Mouse (Mus musculus) midbrain, embryonic 14.5 days (tissue): ENCODE data around the gene Stx5a. TPM values are rescaled to one million over a fixed set of nuclear protein-coding genes. Genes with fewer than 3 reads are reported as not detected.

Experiments
- ATAC-seq: fragments of 200-750 bp; cut with Nextera tagmentation; 2 replicates; pipeline ENCODE4 v1.8.0; 2017; ENCODE audit warnings: moderate number of reproducible peaks, moderate library complexity; ENCODE audit not compliant: low FRiP score, low TSS enrichment
- DNase-seq: peaks from one replicate; pipeline ENCODE4 v3.0.0-alpha.2; 2015
- H3K27ac ChIP-seq: fragments of 300-500 bp; sonication (generic); replicated peaks from 2 replicates; pipeline ENCODE4 v1.5.1; 2014; ENCODE audit warnings: mild to moderate bottlenecking, low read depth, low read length, moderate library complexity
- H3K27me3 ChIP-seq: fragments of 300-500 bp; sonication (generic); 2 replicates; pipeline ENCODE4 v1.6.1; 2014; ENCODE audit warnings: low read length, control low read depth, mixed read lengths; ENCODE audit not compliant: control insufficient read depth, insufficient read depth
- H3K36me3 ChIP-seq: fragments of 300-500 bp; sonication (generic); 2 replicates; pipeline ENCODE4 v1.6.1; 2014; ENCODE audit warnings: low read length, control low read depth; ENCODE audit not compliant: control insufficient read depth, insufficient read depth
- H3K4me1 ChIP-seq: fragments of 300-500 bp; sonication (generic); 2 replicates; pipeline ENCODE4 v1.6.1; 2014; ENCODE audit warnings: mild to moderate bottlenecking, antibody characterized with exemption, low read length, control low read depth; ENCODE audit not compliant: control insufficient read depth, insufficient read depth
- H3K4me2 ChIP-seq: fragments of 300-500 bp; sonication (generic); 2 replicates; pipeline ENCODE4 v1.6.1; 2014; ENCODE audit warnings: mild to moderate bottlenecking, low read length, moderate library complexity
- H3K4me3 ChIP-seq: fragments of 300-500 bp; sonication (generic); replicated peaks from 2 replicates; pipeline ENCODE4 v1.5.1; 2014; ENCODE audit warnings: low read depth, low read length
- H3K9ac ChIP-seq: fragments of 300-500 bp; sonication (generic); replicated peaks from 2 replicates; pipeline ENCODE4 v1.6.1; 2014; ENCODE audit warnings: mild to moderate bottlenecking, low read length, moderate library complexity
- H3K9me3 ChIP-seq: fragments of 300-500 bp; sonication (generic); 2 replicates; pipeline ENCODE4 v1.6.1; 2016; ENCODE audit warnings: low read length, control low read depth, mixed read lengths; ENCODE audit not compliant: control insufficient read depth
- WGBS: fragments of 180-500 bp; shearing (Covaris S2); extraction: QIAGEN DNeasy Blood & Tissue Kit; methylation state at CpG from one replicate; pipeline ENCODE4 v1.1.7; 2014; 5-methylcytosine and 5-hydroxymethylcytosine counted together
- polyA plus RNA-seq: library from polyadenylated mRNA; unstranded; fragments of >200 nt; fragmentation: Nextera tagmentation; extraction: Ambion mirVana; gene quantifications from 2 replicates; pipeline ENCODE4 v1.2.1, GENCODE M21; 2014

Stx5a gene
- polyA plus RNA-seq, 1 experiment from 2014 or later, result 110 TPM

DNA sequence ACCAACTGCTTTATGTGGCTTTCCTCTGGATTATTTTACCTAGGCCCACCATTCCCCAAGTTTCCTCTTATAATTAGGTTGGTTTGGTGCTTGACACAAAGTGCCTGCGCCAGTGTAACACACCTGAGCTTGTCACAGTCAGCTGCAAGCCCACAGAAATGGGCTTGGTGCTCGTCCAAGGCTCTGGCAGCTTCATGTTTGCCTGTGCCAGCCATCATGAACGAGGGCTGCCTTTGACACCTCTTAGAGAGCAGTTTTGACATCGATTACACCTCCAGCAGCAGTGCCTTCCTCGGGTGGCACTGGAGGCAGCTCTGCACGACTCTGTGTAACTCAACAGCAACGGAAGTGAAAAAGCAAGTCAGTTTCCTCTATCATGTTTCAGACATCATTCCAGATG is 49.0 kb downstream of the Stx5a start:
- H3K9ac ChIP-seq, result no peak overlapping the region
- 91% methylated on average over 7 of the region's 7 CpGs for WGBS
- no peak for ATAC-seq

DNA sequence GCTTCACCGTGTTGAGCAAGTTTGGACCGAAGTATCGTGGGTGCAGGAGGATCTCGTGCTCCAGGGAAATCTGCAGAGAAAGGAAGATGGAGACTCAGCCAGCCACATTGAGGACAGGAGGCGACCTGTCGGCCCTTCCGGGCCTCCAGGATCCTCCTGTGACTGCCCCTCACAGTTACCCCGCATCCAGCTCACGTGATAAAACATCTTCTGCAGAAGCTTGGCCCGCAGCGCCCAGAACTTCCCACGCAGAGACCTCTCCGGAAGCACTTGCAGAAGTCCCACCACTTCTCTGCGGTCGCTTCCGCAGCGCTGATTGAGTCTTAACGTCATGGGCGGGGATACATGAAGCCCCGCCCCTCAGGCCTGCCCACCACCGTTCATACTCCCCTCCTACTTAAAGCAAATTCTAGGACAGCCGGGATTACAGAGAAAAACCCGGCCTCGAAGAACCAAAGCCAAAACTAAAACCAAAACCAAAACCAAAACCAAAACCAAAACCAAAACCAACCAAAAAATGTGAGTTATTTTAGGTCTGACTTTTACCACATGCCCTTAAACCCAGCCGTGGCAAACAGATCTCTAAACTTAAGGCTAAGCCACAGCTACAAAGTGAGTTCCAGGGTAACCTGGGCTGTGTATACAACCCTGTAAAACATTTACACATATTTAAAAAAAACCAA is 57.2 kb downstream of the Stx5a start, which contains the start of gene Polr2g:
Polr2g (minus strand) TSS at position 314 of the 683 bp plus-strand sequence.
- DNase-seq (peak; percentile 94), ATAC-seq (peak; percentile 73)
- Histone ChIP-seq H3K4me2 (peak within 1 kb of the TSS; percentile 92), H3K36me3 (peaks cover 22% of the 10 kb centered on the region), H3K27ac (peak within 1 kb of the TSS; percentile 45; the same call in 1 of the 2 replicates), H3K9me3 (no peaks in the 10 kb centered on the region), H3K4me3 (peak within 1 kb of the TSS; percentile 78), H3K9ac (peak within 1 kb of the TSS; percentile 69), H3K4me1 (peaks cover 18% of the 10 kb centered on the region), H3K27me3 (no peaks in the 10 kb centered on the region)
- 1% methylated on average over 25 of the region's 25 CpGs for WGBS

More for the DNA sequence above, 49.0 kb downstream of the Stx5a start:
- Histone ChIP-seq H3K27ac (no peak overlapping the region), H3K4me1 (peaks cover 13% of the 10 kb centered on the region; the same call in 1 of the 2 replicates), H3K36me3 (peaks cover 28% of the 10 kb centered on the region), H3K4me2 (no peak overlapping the region), H3K27me3 (no peaks in the 10 kb centered on the region), H3K4me3 (no peak overlapping the region), H3K9me3 (no peaks in the 10 kb centered on the region)
- no peak for DNase-seq

DNA sequence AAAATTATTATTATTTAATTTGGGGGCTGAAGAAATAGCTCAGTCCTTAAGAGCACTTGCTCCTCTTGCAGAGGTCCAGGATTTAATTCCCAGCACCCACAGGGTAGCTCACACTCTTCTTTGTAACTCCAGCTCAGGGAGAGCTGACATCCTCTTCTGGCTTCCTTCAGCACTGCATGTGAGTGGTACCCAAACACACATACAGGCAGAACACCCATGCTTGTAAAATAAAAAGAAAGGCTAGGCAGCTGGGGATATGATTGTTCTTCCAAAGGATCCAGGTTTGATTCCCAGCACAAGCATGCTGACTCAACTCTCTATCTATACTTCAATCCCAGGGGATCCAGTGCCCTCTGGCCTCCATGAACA is 57.7 kb downstream of the Stx5a start:
- H3K27ac ChIP-seq, result no peak overlapping the region
- no peak for DNase-seq
- peaks cover 18% of the 10 kb centered on the region for H3K4me1 ChIP-seq
- H3K9me3 ChIP-seq, result no peaks in the 10 kb centered on the region
- peaks cover 17% of the 10 kb centered on the region for H3K36me3 ChIP-seq
- H3K27me3 ChIP-seq, result no peaks in the 10 kb centered on the region
- H3K9ac ChIP-seq, result no peak overlapping the region
- H3K4me3 ChIP-seq, result peak overlapping the region; percentile 78; the same call in 1 of the 2 replicates
- peak overlapping the region; percentile 92 for H3K4me2 ChIP-seq
- ATAC-seq, result no peak

GRCm38 (mm10) chr19:8802130-8802821 is 61.1 kb downstream of the Stx5a start, which contains the start of gene Zbtb3:
Gene Zbtb3 (plus strand): TSS chr19:8802555.
- H3K4me2 ChIP-seq, result peak within 1 kb of the TSS; percentile 71

GRCm38 (mm10) chr19:8803204-8803780 is 62.1 kb downstream of the Stx5a start:
- Histone ChIP-seq H3K4me3 (peak overlapping the region; percentile 53; the same call in 1 of the 2 replicates), H3K4me1 (peaks cover 9% of the 10 kb centered on the region; the same call in 1 of the 2 replicates), H3K36me3 (peaks cover 37% of the 10 kb centered on the region), H3K9ac (peak overlapping the region; percentile 52; the same call in 1 of the 2 replicates), H3K4me2 (peak overlapping the region; percentile 71), H3K27ac (peak overlapping the region; percentile 85), H3K27me3 (no peaks in the 10 kb centered on the region), H3K9me3 (no peaks in the 10 kb centered on the region)
- ATAC-seq (no peak), DNase-seq (no peak)
- 87% methylated on average over 9 of the region's 9 CpGs for whole genome bisulfite sequencing

More at GRCm38 (mm10) chr19:8802130-8802821, 61.1 kb downstream of the Stx5a start, which contains the start of gene Zbtb3:
- H3K9me3 ChIP-seq, result no peaks in the 10 kb centered on the region
- H3K27ac ChIP-seq, result peak within 1 kb of the TSS; percentile 85
- peaks cover 27% of the 10 kb centered on the region; the same call in 1 of the 2 replicates for H3K36me3 ChIP-seq
- no peaks in the 10 kb centered on the region for H3K27me3 ChIP-seq
- H3K4me3 ChIP-seq, result peak within 1 kb of the TSS; percentile 53
- peak; percentile 98 for ATAC-seq
- under 1% methylated on average over 30 of the region's 30 CpGs for WGBS
- H3K9ac ChIP-seq, result peak within 1 kb of the TSS; percentile 52
- DNase-seq, result peak; percentile 97
- peaks cover 16% of the 10 kb centered on the region for H3K4me1 ChIP-seq

DNA sequence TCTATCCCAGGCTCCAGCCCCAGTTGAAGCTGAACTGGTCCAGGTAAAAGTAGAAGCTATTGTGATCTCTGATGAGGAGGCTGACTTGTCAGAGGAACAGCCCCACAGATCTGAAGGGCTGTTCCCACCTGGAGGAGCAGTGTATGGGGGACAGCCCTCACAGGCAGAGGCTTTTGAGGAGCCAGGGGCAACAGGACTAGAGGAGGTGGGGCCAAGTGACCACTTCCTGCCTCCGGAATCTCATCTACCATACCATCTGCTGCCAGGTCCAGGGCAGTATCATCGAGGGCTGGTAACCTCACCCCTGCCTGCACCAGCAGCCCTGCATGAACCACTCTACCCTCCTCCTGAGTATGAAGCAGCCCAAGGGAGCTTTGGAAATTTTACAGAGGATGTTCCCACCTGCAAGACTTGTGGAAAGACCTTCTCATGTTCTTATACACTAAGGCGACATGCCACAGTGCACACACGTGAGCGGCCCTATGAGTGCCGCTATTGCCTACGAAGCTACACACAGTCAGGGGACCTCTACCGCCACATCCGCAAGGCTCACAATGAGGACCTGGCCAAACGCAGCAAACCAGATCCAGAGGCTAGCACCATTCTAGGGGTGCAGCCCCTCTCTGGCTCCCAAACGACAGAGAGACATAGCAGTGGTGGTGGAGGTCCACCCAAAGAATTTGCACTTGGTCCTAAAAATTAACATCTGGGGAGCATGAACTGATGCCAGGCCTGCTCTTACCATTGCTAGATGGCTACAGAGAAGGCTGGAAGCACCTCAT is 62.9 kb downstream of the Stx5a start:
- 94% methylated on average over 11 of the region's 11 CpGs for WGBS

More for the DNA sequence above, 62.9 kb downstream of the Stx5a start:
- no peak overlapping the region for H3K27ac ChIP-seq
- ATAC-seq, result no peak
- H3K27me3 ChIP-seq, result no peaks in the 10 kb centered on the region
- no peak overlapping the region for H3K4me2 ChIP-seq
- no peak overlapping the region for H3K4me3 ChIP-seq
- peaks cover 43% of the 10 kb centered on the region for H3K36me3 ChIP-seq
- no peak for DNase-seq
- H3K9ac ChIP-seq, result no peak overlapping the region
- H3K4me1 ChIP-seq, result peaks cover 9% of the 10 kb centered on the region; the same call in 1 of the 2 replicates
- no peaks in the 10 kb centered on the region for H3K9me3 ChIP-seq
